Mouse (Mus musculus) CD4-positive, CD25-positive, alpha-beta regulatory T cell, adult 4 months (primary cell): Measurements from ENCODE around the gene Ntsr1. TPM values are rescaled to one million over a fixed set of nuclear protein-coding genes. Genes with fewer than 3 reads are reported as not detected.

Experiments
- ATAC-seq: one replicate; pipeline ENCODE4 v1.8.0; 2017
- polyA plus RNA-seq, 2 experiments: library from polyadenylated mRNA; unstranded; fragments of 100-300 nt; shearing (Covaris generic); gene quantifications; one replicate each; pipeline ENCODE4 v1.2.1; 2017

Gene Ntsr1
- polyA plus RNA-seq, 2 experiments from 2014 or later = not detected

- ATAC-seq = no peak
Observed at GRCm38 (mm10) chr2:180563296-180563695, 63.5 kb downstream of the Ntsr1 start.

GRCm38 (mm10) chr2:180563841-180564240 lies 64.1 kb downstream of the Ntsr1 start:
- ATAC-seq = no peak

GRCm38 (mm10) chr2:180566240-180566913 lies 66.6 kb downstream of the Ntsr1 start:
- ATAC-seq = peak; percentile 62

- no peak for ATAC-seq
Observed at GRCm38 (mm10) chr2:180569028-180569643, 69.4 kb downstream of the Ntsr1 start.

GRCm38 (mm10) chr2:180576482-180576881 lies 76.7 kb downstream of the Ntsr1 start:
- no peak for ATAC-seq

- peak; percentile 44 for ATAC-seq
Observed at GRCm38 (mm10) chr2:180578686-180579085, 78.9 kb downstream of the Ntsr1 start.

- ATAC-seq = no peak
Observed at GRCm38 (mm10) chr2:180581002-180581401, 81.2 kb downstream of the Ntsr1 start, which contains the start of gene Mrgbp. TSS of gene Mrgbp (plus strand) at chr2:180581304.

- peak; percentile 92 for ATAC-seq
Observed at GRCm38 (mm10) chr2:180582481-180583153, 82.8 kb downstream of the Ntsr1 start.

- ATAC-seq = no peak
Observed at GRCm38 (mm10) chr2:180583154-180583507, 83.4 kb downstream of the Ntsr1 start.

GRCm38 (mm10) chr2:180588736-180589122 lies 89.0 kb downstream of the Ntsr1 start:
- peak; percentile 10 for ATAC-seq

- peak; percentile 95 for ATAC-seq
Observed at GRCm38 (mm10) chr2:180589123-180589831, 89.5 kb downstream of the Ntsr1 start, which contains the start of gene Ogfr. TSS of gene Ogfr (plus strand) at chr2:180589245.

Other genes starting within 250 kb of the Ntsr1 start
- gene Rps21, start 242.6 kb upstream of the Ntsr1 start, polyA plus RNA-seq = 1,000 to 10,000 TPM in 1 of 2 experiments, 100 to 1,000 TPM in 1; 875 to 1,561 TPM
- 1 to 10 TPM; 5.2 to 8.1 TPM for gene Cables2, start 226.5 kb upstream of the Ntsr1 start, polyA plus RNA-seq
- not detected for gene Rbbp8nl, start 210.1 kb upstream of the Ntsr1 start, polyA plus RNA-seq
- gene Gata5, start 165.3 kb upstream of the Ntsr1 start, polyA plus RNA-seq = not detected
- gene Slco4a1, start 43.7 kb upstream of the Ntsr1 start, polyA plus RNA-seq = 1 to 10 TPM in 1 of 2 experiments, under 1 TPM in 1; 0.31 to 1.1 TPM
- 10 to 100 TPM; 22.7 to 23.5 TPM for gene Mrgbp, start 81.3 kb downstream of the Ntsr1 start, polyA plus RNA-seq
- gene Ogfr, start 89.3 kb downstream of the Ntsr1 start, polyA plus RNA-seq = 10 to 100 TPM; 11.0 to 13.1 TPM
- 1 to 10 TPM in 1 of 2 experiments, under 1 TPM in 1; 0.40 to 2.3 TPM for gene Col9a3, start 97.8 kb downstream of the Ntsr1 start, polyA plus RNA-seq
- under 1 TPM in 1 of 2 experiments, not detected in 1; 0.23 TPM for gene Tcfl5, start 142.7 kb downstream of the Ntsr1 start, polyA plus RNA-seq
- gene Dido1, start 210.0 kb downstream of the Ntsr1 start, polyA plus RNA-seq = 10 to 100 TPM; 49.7 to 73.1 TPM
- gene Gid8, start 210.1 kb downstream of the Ntsr1 start, polyA plus RNA-seq = 10 to 100 TPM; 11.4 to 22.0 TPM
- gene Slc17a9, start 225.3 kb downstream of the Ntsr1 start, polyA plus RNA-seq = 100 to 1,000 TPM in 1 of 2 experiments, 10 to 100 TPM in 1; 77.3 to 114 TPM